Mouse (Mus musculus) liver, embryonic 14.5 days (tissue): Measurements from ENCODE around the gene Grid2.

ENCODE experiments used
- CTCF ChIP-seq: IDR thresholded peaks from 2 replicates; pipeline ENCODE4 v1.5.1; 2016; ENCODE audit warnings: antibody characterized with exemption, low read depth, control low read depth
- EP300 ChIP-seq: IDR thresholded peaks from 2 replicates; pipeline ENCODE4 v1.6.1; 2016; ENCODE audit warnings: antibody characterized with exemption, low read depth

DNA sequence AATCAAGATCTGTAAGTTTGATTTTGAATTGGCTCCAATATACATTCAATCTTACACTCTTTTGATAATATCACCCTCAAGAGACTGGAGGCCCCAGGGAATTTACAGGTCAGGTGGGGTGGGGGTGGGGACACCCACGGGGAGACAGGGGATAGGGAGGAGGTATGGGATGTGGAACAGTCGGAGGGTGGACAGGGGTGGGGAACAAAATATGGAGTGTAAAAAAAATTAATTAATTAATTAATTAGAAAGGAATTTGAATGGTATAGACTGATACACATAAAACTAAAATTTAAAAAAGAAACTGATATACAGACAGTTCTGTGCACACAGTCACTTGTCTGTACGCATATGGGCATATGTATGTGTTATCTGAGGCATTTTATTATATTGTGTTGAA lies 380.3 kb downstream of the Grid2 start:
- TF ChIP-seq CTCF: no peak
- TF ChIP-seq EP300: no peak
